Mouse (Mus musculus): ENCODE measurements around the gene Tatdn2. TPM values are rescaled to one million over a fixed set of nuclear protein-coding genes. Genes with fewer than 3 reads are reported as not detected.
A peak's percentile ranks its signal among the peaks of the same experiment; 100 is the strongest.

The Tatdn2 gene
- polyA plus RNA-seq, 1 experiment from 2014 or later: 1.3 TPM

- no peak for TF ChIP-seq EP300 (IDR thresholded peaks at IDR 0.05)
- no peak for TF ChIP-seq CTCF (IDR thresholded peaks at IDR 0.05)
- Histone ChIP-seq H3K27ac (ENCODE audit: low read length) (peak overlapping the region; percentile 92), H3K4me2 (replicated peaks; ENCODE audit: low read depth, low read length) (0 out of 2 replicates have a peak overlapping the region, but pooled peaks have one; percentile 3), H3K36me3 (ENCODE audit: insufficient read depth, low read length) (no peaks in the 10 kb centered on the region), H3K9me3 (ENCODE audit: low read length) (no peaks in the 10 kb centered on the region), H3K4me1 (ENCODE audit: insufficient read depth, low read depth, low read length) (peaks cover 14% of the 10 kb centered on the region; the same call in 1 of the 2 replicates), H3K9ac (replicated peaks; ENCODE audit: low read depth) (no peak overlapping the region), H3K27me3 (replicated peaks; ENCODE audit: insufficient read depth, low read length) (no peaks in the 10 kb centered on the region), H3K4me3 (ENCODE audit: low read depth, low read length) (no peak overlapping the region)
- WGBS: 16% methylated on average over 7 of the region's 7 CpGs
- DNase-seq (ENCODE audit: low spot score) (peak; percentile 13), ATAC-seq (peak; percentile 41)
These were observed 6.8 kb upstream of the Tatdn2 start for GRCm38 (mm10) chr6:113690008-113690399.

GRCm38 (mm10) chr6:113690400-113691083 is 6.3 kb upstream of the Tatdn2 start:
- Histone ChIP-seq H3K9ac (replicated peaks; ENCODE audit: low read depth) (peak overlapping the region; percentile 38; the same call in 1 of the 2 replicates), H3K27ac (ENCODE audit: low read length) (peak overlapping the region; percentile 92), H3K4me1 (ENCODE audit: insufficient read depth, low read depth, low read length) (peaks cover 14% of the 10 kb centered on the region; the same call in 1 of the 2 replicates), H3K9me3 (ENCODE audit: low read length) (no peaks in the 10 kb centered on the region), H3K4me2 (replicated peaks; ENCODE audit: low read depth, low read length) (peak overlapping the region; percentile 43), H3K4me3 (ENCODE audit: low read depth, low read length) (0 out of 2 replicates have a peak overlapping the region, but pooled peaks have one; percentile 14), H3K36me3 (ENCODE audit: insufficient read depth, low read length) (no peaks in the 10 kb centered on the region), H3K27me3 (replicated peaks; ENCODE audit: insufficient read depth, low read length) (no peaks in the 10 kb centered on the region)
- ATAC-seq (peak; percentile 84), DNase-seq (ENCODE audit: low spot score) (peak; percentile 96)
- WGBS: 2% methylated on average over 14 of the region's 14 CpGs
- TF ChIP-seq EP300 (IDR thresholded peaks at IDR 0.05) (peak; percentile 93), CTCF (IDR thresholded peaks at IDR 0.05) (no peak; the same call in 1 of the 2 replicates)

DNA sequence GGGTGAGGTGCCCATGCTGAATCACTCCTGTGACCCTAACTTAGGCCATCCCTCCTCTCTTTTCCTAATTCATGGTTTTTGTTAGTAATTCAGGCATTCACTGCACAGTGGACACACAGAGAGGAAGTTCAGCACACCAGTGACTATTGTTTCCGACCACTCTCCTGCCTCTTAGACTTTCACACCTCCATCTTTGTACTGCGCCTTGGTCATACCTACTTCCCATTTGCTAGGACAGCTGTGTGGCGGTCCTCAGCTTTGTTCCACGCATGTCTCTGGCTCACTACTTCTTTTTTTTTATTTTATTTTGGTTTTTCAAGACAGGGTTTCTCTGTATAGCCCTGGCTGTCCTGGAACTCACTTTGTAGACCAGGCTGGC is 5.8 kb upstream of the Tatdn2 start:
- Histone ChIP-seq H3K27ac (ENCODE audit: low read length) (peak overlapping the region; percentile 92), H3K9ac (replicated peaks; ENCODE audit: low read depth) (peak overlapping the region; percentile 38; the same call in 1 of the 2 replicates), H3K4me1 (ENCODE audit: insufficient read depth, low read depth, low read length) (peaks cover 14% of the 10 kb centered on the region; the same call in 1 of the 2 replicates), H3K4me2 (replicated peaks; ENCODE audit: low read depth, low read length) (peak overlapping the region; percentile 43), H3K4me3 (ENCODE audit: low read depth, low read length) (no peak overlapping the region), H3K9me3 (ENCODE audit: low read length) (no peaks in the 10 kb centered on the region), H3K27me3 (replicated peaks; ENCODE audit: insufficient read depth, low read length) (no peaks in the 10 kb centered on the region), H3K36me3 (ENCODE audit: insufficient read depth, low read length) (no peaks in the 10 kb centered on the region)
- 61% methylated on average over 4 of the region's 4 CpGs for WGBS
- ATAC-seq (no peak), DNase-seq (ENCODE audit: low spot score) (no peak)
- no peak for TF ChIP-seq EP300 (IDR thresholded peaks at IDR 0.05)
- TF ChIP-seq CTCF (IDR thresholded peaks at IDR 0.05): no peak

DNA sequence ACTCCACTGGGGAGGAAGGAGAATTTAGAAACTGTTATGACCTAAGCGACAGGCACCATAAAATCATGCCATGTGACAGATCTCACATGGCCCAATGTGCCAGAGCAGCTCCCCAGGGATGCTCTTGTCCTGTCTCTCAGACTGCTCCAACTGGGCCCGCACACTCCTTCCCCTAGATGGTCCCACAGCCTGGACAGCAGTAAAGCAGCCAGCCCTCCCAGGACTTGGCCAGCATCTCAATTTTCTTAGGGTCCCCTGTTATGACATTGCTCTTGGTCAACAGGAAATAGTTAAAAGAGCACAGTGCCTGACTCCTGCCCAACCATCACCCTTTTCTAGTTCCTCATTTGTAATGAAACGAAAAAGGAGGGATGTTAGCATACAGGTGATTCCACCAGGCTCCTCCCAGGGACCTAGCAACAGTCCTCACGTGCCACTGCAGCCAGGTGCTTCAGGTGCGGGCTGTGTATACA is 4.2 kb upstream of the Tatdn2 start:
- TF ChIP-seq EP300 (IDR thresholded peaks at IDR 0.05) (no peak), CTCF (IDR thresholded peaks at IDR 0.05) (no peak)
- WGBS: 73% methylated on average over 5 of the region's 5 CpGs
- DNase-seq (ENCODE audit: low spot score) (no peak), ATAC-seq (no peak)
- Histone ChIP-seq H3K4me3 (ENCODE audit: low read depth, low read length) (no peak overlapping the region), H3K27ac (ENCODE audit: low read length) (no peak overlapping the region), H3K4me2 (replicated peaks; ENCODE audit: low read depth, low read length) (no peak overlapping the region), H3K4me1 (ENCODE audit: insufficient read depth, low read depth, low read length) (peaks cover 14% of the 10 kb centered on the region; the same call in 1 of the 2 replicates), H3K27me3 (replicated peaks; ENCODE audit: insufficient read depth, low read length) (no peaks in the 10 kb centered on the region), H3K9ac (replicated peaks; ENCODE audit: low read depth) (no peak overlapping the region), H3K9me3 (ENCODE audit: low read length) (no peaks in the 10 kb centered on the region), H3K36me3 (ENCODE audit: insufficient read depth, low read length) (no peaks in the 10 kb centered on the region)

DNA sequence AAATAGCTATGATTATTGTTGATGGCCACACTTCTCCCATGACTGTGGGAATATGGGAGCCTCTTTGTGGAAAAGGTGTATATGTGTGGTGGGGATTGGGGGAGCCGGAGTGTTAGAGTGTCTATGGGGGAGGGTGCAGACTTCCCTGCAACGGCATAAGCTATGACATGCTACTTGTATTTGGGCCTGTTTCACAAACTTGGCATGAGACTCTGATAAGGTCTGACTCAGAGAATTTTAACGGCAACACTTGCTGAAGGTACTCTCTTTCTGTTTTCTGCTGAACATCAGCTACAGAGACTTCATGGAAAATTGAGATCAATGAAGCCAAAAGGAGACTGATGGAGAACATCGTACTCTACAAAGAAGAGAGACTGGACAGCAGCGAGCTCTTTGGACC is 3.5 kb upstream of the Tatdn2 start:
- no peak overlapping the region for H3K4me2 ChIP-seq (replicated peaks; ENCODE audit: low read depth, low read length)
- no peak for DNase-seq (ENCODE audit: low spot score)

DNA sequence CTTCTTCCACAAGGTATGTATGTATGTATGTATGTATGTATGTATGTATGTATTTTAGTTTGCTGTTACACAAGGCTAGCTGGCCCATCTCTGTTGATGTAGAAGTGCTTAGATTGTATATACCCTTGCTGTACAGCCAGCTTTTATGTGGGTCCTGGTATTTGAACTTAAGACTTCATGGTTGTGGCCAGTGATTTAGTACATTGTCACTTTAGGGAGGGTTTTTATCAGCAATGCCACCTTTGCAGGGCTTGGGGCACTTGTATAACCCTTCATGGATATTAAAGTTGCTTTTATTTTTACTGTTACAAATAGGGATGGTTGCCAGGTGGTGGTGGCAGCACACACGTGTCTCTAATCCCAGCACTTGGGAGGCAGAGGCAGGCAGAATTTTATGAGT is 1.6 kb upstream of the Tatdn2 start:
- DNase-seq (ENCODE audit: low spot score) (no peak), ATAC-seq (no peak)
- Histone ChIP-seq H3K4me2 (replicated peaks; ENCODE audit: low read depth, low read length) (no peak overlapping the region), H3K4me1 (ENCODE audit: insufficient read depth, low read depth, low read length) (peaks cover 16% of the 10 kb centered on the region; the same call in 1 of the 2 replicates), H3K27ac (ENCODE audit: low read length) (peak overlapping the region; percentile 93; the same call in 1 of the 2 replicates), H3K9ac (replicated peaks; ENCODE audit: low read depth) (no peak overlapping the region), H3K36me3 (ENCODE audit: insufficient read depth, low read length) (no peaks in the 10 kb centered on the region), H3K9me3 (ENCODE audit: low read length) (no peaks in the 10 kb centered on the region), H3K4me3 (ENCODE audit: low read depth, low read length) (no peak overlapping the region), H3K27me3 (replicated peaks; ENCODE audit: insufficient read depth, low read length) (no peaks in the 10 kb centered on the region)
- WGBS: 84% methylated on average over 1 of the region's 1 CpGs
- TF ChIP-seq CTCF (IDR thresholded peaks at IDR 0.05) (no peak), EP300 (IDR thresholded peaks at IDR 0.05) (no peak)

More for the DNA sequence above, 3.5 kb upstream of the Tatdn2 start:
- Histone ChIP-seq H3K36me3 (ENCODE audit: insufficient read depth, low read length) (no peaks in the 10 kb centered on the region), H3K9ac (replicated peaks; ENCODE audit: low read depth) (no peak overlapping the region), H3K27me3 (replicated peaks; ENCODE audit: insufficient read depth, low read length) (no peaks in the 10 kb centered on the region), H3K27ac (ENCODE audit: low read length) (no peak overlapping the region), H3K4me3 (ENCODE audit: low read depth, low read length) (no peak overlapping the region), H3K9me3 (ENCODE audit: low read length) (no peaks in the 10 kb centered on the region), H3K4me1 (ENCODE audit: insufficient read depth, low read depth, low read length) (peaks cover 21% of the 10 kb centered on the region; the same call in 1 of the 2 replicates)
- TF ChIP-seq EP300 (IDR thresholded peaks at IDR 0.05) (no peak), CTCF (IDR thresholded peaks at IDR 0.05) (no peak)
- 80% methylated on average over 5 of the region's 5 CpGs for WGBS
- no peak for ATAC-seq
